Mouse (Mus musculus): ENCODE data around the gene Agbl4.

DNA sequence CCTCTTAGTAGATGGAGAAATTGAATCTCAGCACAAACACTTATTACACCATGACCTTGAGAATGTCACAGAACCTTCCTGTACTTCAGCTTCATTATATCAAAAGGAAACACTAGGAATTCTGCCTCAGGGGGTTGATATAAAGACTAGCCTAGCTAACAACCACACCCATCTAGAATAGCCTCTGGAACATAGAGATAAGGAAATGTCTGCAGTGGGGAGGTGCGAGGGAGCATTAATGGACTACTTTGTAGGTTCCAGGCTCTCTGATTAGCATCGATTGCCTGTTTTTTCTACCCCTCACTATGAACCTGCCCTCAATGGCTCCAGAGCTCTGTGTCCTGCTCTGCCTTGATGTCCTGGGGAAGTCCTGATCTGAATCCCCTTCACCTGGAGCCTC lies 1133.1 kb downstream of the Agbl4 start:
- TF ChIP-seq POLR2AphosphoS2 (IDR thresholded peaks at IDR 0.05; ENCODE audit: insufficient read length, low read depth): no peak
- TF ChIP-seq E2F4 (IDR thresholded peaks at IDR 0.05; ENCODE audit: insufficient read depth): no peak
- no peak for TF ChIP-seq MYOG (IDR thresholded peaks at IDR 0.05; ENCODE audit: control insufficient read depth in 1 of 3, insufficient read depth in 1 of 3, insufficient read length in 2 of 3, low read depth in 2 of 3)
- no peak for TF ChIP-seq TCF3 (IDR thresholded peaks at IDR 0.05; ENCODE audit: insufficient read length, low read depth)
- no peak for TF ChIP-seq USF1 (IDR thresholded peaks at IDR 0.05; ENCODE audit: low read depth)
- no peak for TF ChIP-seq REST (IDR thresholded peaks at IDR 0.05; ENCODE audit: insufficient read depth, insufficient read length)
